Mouse (Mus musculus): ENCODE measurements around the gene Sh3kbp1.

DNA sequence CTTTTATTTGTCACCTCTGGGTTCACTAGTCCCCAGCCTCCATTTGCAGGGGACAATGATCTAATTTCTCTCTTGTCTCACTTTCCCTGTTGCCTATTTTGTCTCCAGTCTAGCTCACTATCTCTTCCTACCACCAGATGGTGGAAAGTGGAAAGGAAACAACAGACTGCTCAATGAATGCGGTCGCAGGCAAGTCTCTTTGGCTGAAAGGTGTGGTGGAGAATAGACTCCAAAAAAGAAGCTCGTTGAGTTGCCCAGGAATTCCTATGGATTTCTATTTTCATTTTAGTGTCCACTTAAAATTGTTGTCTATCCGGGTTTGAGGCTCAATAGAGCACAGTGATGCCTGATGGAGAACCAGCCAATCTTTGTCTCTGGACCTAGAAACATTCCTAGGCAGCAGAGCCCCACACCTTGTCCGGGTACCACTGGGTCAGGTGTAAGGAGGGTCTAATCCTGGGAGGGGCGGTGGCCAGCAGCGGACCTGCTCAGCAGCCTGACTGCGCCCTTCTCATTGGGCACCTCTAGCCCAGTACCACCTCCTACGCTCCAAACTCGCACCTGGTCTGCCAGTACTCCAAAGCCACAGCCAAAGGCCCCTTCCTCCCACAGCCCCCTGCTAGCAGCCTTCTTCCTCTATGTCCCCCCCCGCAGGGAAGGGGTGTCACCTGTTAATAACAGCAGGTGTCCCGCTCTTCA lies 715 bp upstream of the Sh3kbp1 start:
- no peak for TF ChIP-seq POLR2A (IDR thresholded peaks at IDR 0.05; ENCODE audit: insufficient read depth, low read length)
- TF ChIP-seq CTCF (IDR thresholded peaks at IDR 0.05; ENCODE audit: low read depth, low read length), result no peak
- no peak for TF ChIP-seq EP300 (IDR thresholded peaks at IDR 0.05; ENCODE audit: insufficient read depth, low read depth, low read length)

Measured in ES-Bruce4 (cell line).